Mouse (Mus musculus) kidney, adult 2 months (tissue): ENCODE data around the gene Selenom. TPM values are rescaled to one million over a fixed set of nuclear protein-coding genes. Genes with fewer than 3 reads are reported as not detected.

Experiments used
- DNase-seq: peaks from one replicate; pipeline ENCODE4 v3.0.0; 2021
- H3K27ac ChIP-seq: fragments of 200-500 bp; 2 replicates; pipeline ENCODE4 v1.5.1; 2012; ENCODE audit warnings: low read depth, low read length, control low read depth, inconsistent platforms; ENCODE audit not compliant: insufficient read depth
- H3K27me3 ChIP-seq: fragments of 200-500 bp; replicated peaks from 2 replicates; pipeline ENCODE4 v1.6.1; 2012; ENCODE audit warnings: mild to moderate bottlenecking, moderate library complexity, low read length, inconsistent platforms; ENCODE audit not compliant: control insufficient read depth, insufficient read depth
- H3K36me3 ChIP-seq: fragments of 200-500 bp; 2 replicates; pipeline ENCODE4 v1.6.1; 2012; ENCODE audit warnings: mild to moderate bottlenecking, moderate library complexity, low read length, inconsistent platforms; ENCODE audit not compliant: control insufficient read depth, insufficient read depth
- H3K4me1 ChIP-seq: fragments of 200-500 bp; 2 replicates; pipeline ENCODE4 v1.6.1; 2011; ENCODE audit warnings: low read length; ENCODE audit not compliant: control insufficient read depth, insufficient read depth
- H3K4me3 ChIP-seq: fragments of 200-500 bp; 2 replicates; pipeline ENCODE4 v1.5.1; 2011; ENCODE audit warnings: mild to moderate bottlenecking, low read depth, low read length, control low read depth; ENCODE audit not compliant: insufficient read depth
- CTCF ChIP-seq: fragments of 200-500 bp; conservative IDR thresholded peaks from 2 replicates; pipeline ENCODE4 v1.5.1; 2011; ENCODE audit warnings: low read depth, mild to moderate bottlenecking, control low read depth, low read length, moderate library complexity, mixed read lengths; ENCODE audit not compliant: insufficient read depth, insufficient read length
- POLR2A ChIP-seq: fragments of 200-500 bp; IDR thresholded peaks from one replicate; pipeline ENCODE4 v1.6.1; 2011; ENCODE audit warnings: low read depth, low read length, control low read depth
- WGBS: fragments of 180-500 bp; shearing (Covaris S2); methylation state at CpG from one replicate; pipeline ENCODE4 v1.1.7; 2018; 5-methylcytosine and 5-hydroxymethylcytosine counted together
- polyA plus RNA-seq: library from polyadenylated mRNA; depleted of rRNA; stranded (reverse); fragments of >200 nt; gene quantifications from 2 replicates; pipeline ENCODE4 v1.2.3, GENCODE M21; 2012

Selenom gene
- polyA plus RNA-seq, 1 experiment = 136 TPM

- DNase-seq = no peak
- no peak overlapping the region for H3K27ac ChIP-seq
- no peaks in the 10 kb centered on the region for H3K27me3 ChIP-seq
- H3K4me1 ChIP-seq = peaks cover 9% of the 10 kb centered on the region; the same call in 1 of the 2 replicates
- WGBS = 79% methylated on average over 16 of the region's 16 CpGs
- no peak overlapping the region for H3K4me3 ChIP-seq
- TF ChIP-seq POLR2A = no peak
- TF ChIP-seq CTCF = no peak
- H3K36me3 ChIP-seq = peaks cover 16% of the 10 kb centered on the region
Observed at GRCm38 (mm10) chr11:3532101-3532931, 17.8 kb downstream of the Selenom start.

GRCm38 (mm10) chr11:3533406-3533932 is 19.0 kb downstream of the Selenom start:
- no peaks in the 10 kb centered on the region for H3K27me3 ChIP-seq
- H3K27ac ChIP-seq = no peak overlapping the region
- TF ChIP-seq CTCF = no peak
- TF ChIP-seq POLR2A = no peak
- DNase-seq = no peak
- H3K36me3 ChIP-seq = peaks cover 16% of the 10 kb centered on the region
- 77% methylated on average over 17 of the region's 17 CpGs for WGBS
- H3K4me1 ChIP-seq = peaks cover 12% of the 10 kb centered on the region; the same call in 1 of the 2 replicates
- no peak overlapping the region for H3K4me3 ChIP-seq

DNA sequence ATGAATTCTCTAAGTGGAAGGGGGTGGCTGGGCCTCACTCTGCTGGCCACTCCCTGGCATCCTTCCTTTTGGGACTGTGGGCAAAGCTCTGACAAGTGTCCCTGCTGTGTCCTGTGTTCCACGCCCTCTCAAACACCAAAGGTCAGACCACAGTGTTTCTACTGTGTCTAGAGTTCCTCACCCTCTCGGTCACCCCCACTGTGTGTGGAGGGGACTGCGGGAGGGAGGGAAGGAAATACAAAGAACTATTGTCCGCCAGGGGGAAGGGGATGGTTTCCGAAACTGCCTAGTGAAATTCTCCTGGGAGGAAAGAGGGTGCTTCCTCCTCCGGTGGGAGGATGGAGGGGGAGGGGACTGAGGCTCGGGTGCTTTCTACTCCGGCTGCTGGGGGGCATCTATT is 20.5 kb downstream of the Selenom start:
- H3K4me3 ChIP-seq = peak overlapping the region; percentile 45; the same call in 1 of the 2 replicates
- 21% methylated on average over 8 of the region's 8 CpGs for WGBS
- DNase-seq = no peak
- peaks cover 9% of the 10 kb centered on the region for H3K36me3 ChIP-seq
- H3K27ac ChIP-seq = peak overlapping the region; percentile 72
- TF ChIP-seq POLR2A = no peak
- peaks cover 12% of the 10 kb centered on the region; the same call in 1 of the 2 replicates for H3K4me1 ChIP-seq
- no peaks in the 10 kb centered on the region for H3K27me3 ChIP-seq

- Histone ChIP-seq H3K27ac (peak overlapping the region; percentile 72), H3K27me3 (no peaks in the 10 kb centered on the region), H3K36me3 (peaks cover 8% of the 10 kb centered on the region), H3K4me3 (peak overlapping the region; percentile 45), H3K4me1 (peaks cover 12% of the 10 kb centered on the region; the same call in 1 of the 2 replicates)
- DNase-seq = peak; percentile 97
- TF ChIP-seq CTCF (peak; percentile 90), POLR2A (peak; percentile 4)
- WGBS = 1% methylated on average over 36 of the region's 36 CpGs
Observed at GRCm38 (mm10) chr11:3535406-3535986, 21.0 kb downstream of the Selenom start.

- Histone ChIP-seq H3K4me3 (peak overlapping the region; percentile 45), H3K36me3 (peaks cover 3% of the 10 kb centered on the region), H3K27me3 (no peaks in the 10 kb centered on the region), H3K4me1 (peaks cover 12% of the 10 kb centered on the region; the same call in 1 of the 2 replicates), H3K27ac (peak overlapping the region; percentile 72)
- 27% methylated on average over 5 of the region's 5 CpGs for WGBS
- DNase-seq = peak; percentile 65
- TF ChIP-seq POLR2A (no peak), CTCF (no peak)
Observed at GRCm38 (mm10) chr11:3536082-3536481, 21.6 kb downstream of the Selenom start.

DNA sequence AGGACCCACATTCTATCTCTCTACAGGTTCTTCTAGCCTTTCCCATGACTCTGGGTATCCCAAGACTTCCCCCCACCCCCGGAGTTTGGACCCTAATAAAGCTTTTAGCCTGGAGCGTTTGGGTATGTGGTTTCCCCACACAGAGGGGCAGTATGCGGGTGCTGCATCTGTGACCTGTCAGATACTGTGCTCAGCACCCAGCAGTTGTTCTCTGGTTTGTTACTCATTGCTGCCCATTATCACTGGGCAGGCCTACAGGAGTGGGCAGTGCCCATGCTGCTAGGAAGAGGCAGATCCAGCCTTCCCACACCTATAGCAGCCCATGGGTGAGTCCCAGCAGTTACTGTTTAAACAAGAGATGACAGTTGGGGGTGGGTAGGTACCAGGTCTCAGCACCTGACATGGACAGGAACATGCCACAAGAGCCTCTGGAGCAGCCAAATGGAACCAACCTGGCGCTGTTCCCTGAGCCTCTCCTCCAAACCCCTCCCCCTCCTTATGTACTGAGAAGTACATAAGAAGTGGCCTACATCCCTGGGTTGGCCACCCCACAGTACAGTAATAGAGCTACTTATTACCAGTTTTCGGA is 22.4 kb downstream of the Selenom start:
- WGBS = 29% methylated on average over 5 of the region's 5 CpGs
- H3K4me1 ChIP-seq = peaks cover 12% of the 10 kb centered on the region; the same call in 1 of the 2 replicates
- peak overlapping the region; percentile 92 for H3K27ac ChIP-seq
- peak overlapping the region; percentile 79 for H3K4me3 ChIP-seq
- H3K36me3 ChIP-seq = peaks cover 2% of the 10 kb centered on the region
- no peaks in the 10 kb centered on the region for H3K27me3 ChIP-seq
- DNase-seq = peak; percentile 97
- TF ChIP-seq POLR2A (peak; percentile 37), CTCF (no peak)
